Mouse (Mus musculus): ENCODE measurements around the gene Glo1.

GRCm38 (mm10) chr17:30568473-30568872, 58.2 kb downstream of the Glo1 start:
- TF ChIP-seq CTCF (IDR thresholded peaks at IDR 0.05; ENCODE audit: control insufficient read depth, insufficient read depth, low read length) (no peak), POLR2A (IDR thresholded peaks at IDR 0.05; ENCODE audit: borderline replicate concordance, control insufficient read depth, low read depth, low read length) (no peak)

All from bone marrow, adult 2 months (tissue).